In genomic region chr10:77082453-77082852, GRCm38 (mm10) we compare ENCODE assay signal across 9 mouse cellular contexts. TPM values are rescaled to one million over a fixed set of nuclear protein-coding genes. Genes with fewer than 3 reads are reported as not detected.
DNase-seq lines count a peak whose midpoint lies in the region; ATAC-seq and TF ChIP-seq lines count a peak whose summit lies in the region.
"Had no signal": no experiment of that assay in that cellular context is flagged by ENCODE, and none has a peak within 500 bp of the region (broad histone marks: within the 10 kb centered on the region; RNA-seq: fewer than 3 reads in every experiment).

No protein-coding gene starts in this region.

- 23% methylated on average over 3 of the region's 3 CpGs for WGBS in liver, postnatal 0 days (ENCODE audit: insufficient replicate concordance)

- no peaks in the 10 kb centered on the region; a peak in 2 of 4 replicates for H3K27me3 ChIP-seq in MEL (ENCODE audit: control insufficient read depth in 1 of 2, insufficient read depth in 2 of 2, low read length in 2 of 2)
- H3K27me3 ChIP-seq in liver, postnatal 0 days (ENCODE audit: insufficient read depth, low read length): no peaks in the 10 kb centered on the region
- H3K27me3 ChIP-seq: heart, embryonic 13.5 days had no signal

- DNase-seq in 3134 (ENCODE audit: extremely low read depth, insufficient read length, low spot score) (peak; percentile 78), MEL (ENCODE audit: low read depth, low spot score) (peak; percentile 77)
- peak; percentile 71 for DNase-seq in cerebellum, adult 11-12 months
- DNase-seq in frontal cortex, adult 2 months (ENCODE audit: extremely low spot score in 1 of 2, low spot score in 1 of 2): peak; percentile 31 to 90
- DNase-seq in kidney, postnatal 25 days: peak; percentile 85 to 88
- DNase-seq in liver, postnatal 0 days: peak; percentile 78
- DNase-seq in retina, adult 2 months (ENCODE audit: low read depth, low spot score): peak; percentile 54
- peak; percentile 82 for DNase-seq in thymus, postnatal 14 days

- no peaks in the 10 kb centered on the region for H3K9me3 ChIP-seq in MEL (replicated peaks; ENCODE audit: insufficient read depth, low read length)
- H3K9me3 ChIP-seq in liver, postnatal 0 days (ENCODE audit: low read length): no peaks in the 10 kb centered on the region
- H3K9me3 ChIP-seq: heart, embryonic 13.5 days had no signal

- TF ChIP-seq CTCF in MEL (IDR thresholded peaks at IDR 0.05 in 2 of 3, conservative IDR thresholded peaks at IDR 0.05 in 1 of 3; ENCODE audit: control insufficient read depth in 1 of 3, insufficient read depth in 1 of 3, low read depth in 2 of 3, low read length in 3 of 3, poor library complexity in 1 of 3, severe bottlenecking in 1 of 3): peak; percentile 94 to 96 (median 96)
- peak; percentile 97 for TF ChIP-seq CTCF in liver, postnatal 0 days (IDR thresholded peaks at IDR 0.05; ENCODE audit: low read depth)

- TF ChIP-seq RAD21 in MEL (IDR thresholded peaks at IDR 0.05; ENCODE audit: low read depth, low read length): peak; percentile 84

- ATAC-seq in liver, postnatal 0 days: peak; percentile 43; the same call in 1 of the 2 replicates

- TF ChIP-seq POLR2A in MEL (IDR thresholded peaks at IDR 0.05; ENCODE audit: control insufficient read depth in 1 of 2, insufficient read depth in 1 of 2, low read depth in 1 of 2, low read length in 2 of 2, poor library complexity in 1 of 2): no peak

- no peak overlapping the region for H3K9ac ChIP-seq in MEL (ENCODE audit: control insufficient read depth, low read depth, low read length, poor library complexity, severe bottlenecking)
- no peak overlapping the region for H3K9ac ChIP-seq in liver, postnatal 0 days (replicated peaks)
- H3K9ac ChIP-seq: heart, embryonic 13.5 days had no signal

- H3K27ac ChIP-seq in MEL (ENCODE audit: control insufficient read depth, low read depth, low read length): no peak overlapping the region
- H3K27ac ChIP-seq in liver, postnatal 0 days (ENCODE audit: low read depth): no peak overlapping the region
- H3K27ac ChIP-seq: heart, embryonic 13.5 days had no signal

- TF ChIP-seq EP300 in MEL (IDR thresholded peaks at IDR 0.05; ENCODE audit: low read depth in 1 of 2, low read length in 2 of 2): no peak
- no peak for TF ChIP-seq EP300 in liver, postnatal 0 days (IDR thresholded peaks at IDR 0.05; ENCODE audit: low read depth)

- H3K4me3 ChIP-seq in MEL (ENCODE audit: control insufficient read depth in 1 of 2, insufficient read depth in 1 of 2, low read depth in 2 of 2, low read length in 2 of 2): no peak overlapping the region
- H3K4me3 ChIP-seq in liver, postnatal 0 days (ENCODE audit: low read depth, low read length): no peak overlapping the region
- H3K4me3 ChIP-seq: heart, embryonic 13.5 days had no signal

- H3K4me1 ChIP-seq in MEL (ENCODE audit: control insufficient read depth in 1 of 2, insufficient read depth in 2 of 2, low read length in 2 of 2): no peaks in the 10 kb centered on the region
- no peaks in the 10 kb centered on the region for H3K4me1 ChIP-seq in liver, postnatal 0 days (ENCODE audit: insufficient read depth)
- H3K4me1 ChIP-seq: heart, embryonic 13.5 days had no signal

- no peaks in the 10 kb centered on the region for H3K79me2 ChIP-seq in MEL (ENCODE audit: control insufficient read depth, insufficient read depth, low read length, poor library complexity)

- H3K36me3 ChIP-seq in MEL (ENCODE audit: control insufficient read depth in 1 of 2, insufficient read depth in 2 of 2, low read length in 2 of 2): no peaks in the 10 kb centered on the region
- H3K36me3 ChIP-seq in liver, postnatal 0 days (replicated peaks; ENCODE audit: insufficient read depth, low read length): peaks cover 11% of the 10 kb centered on the region

- H3K4me2 ChIP-seq in liver, postnatal 0 days (ENCODE audit: low read depth, low read length): no peak overlapping the region
- H3K4me2 ChIP-seq: heart, embryonic 13.5 days had no signal

TF ChIP-seq in MEL, 35 proteins besides CTCF, POLR2A, EP300 and RAD21:
- TF ChIP-seq CHD2 (IDR thresholded peaks at IDR 0.05; ENCODE audit: low read length): no peak
- no peak for TF ChIP-seq TAL1 (IDR thresholded peaks at IDR 0.05; ENCODE audit: low read length)
- peak; percentile 54 for TF ChIP-seq MAX (IDR thresholded peaks at IDR 0.05; ENCODE audit: low read length)
- TF ChIP-seq CHD1 (IDR thresholded peaks at IDR 0.05; ENCODE audit: low read depth, low read length): no peak
- TF ChIP-seq ZC3H11A (IDR thresholded peaks at IDR 0.05; ENCODE audit: low read depth, low read length): peak; percentile 70
- 0 out of 2 replicates have a peak, but pooled peaks have one; percentile 38 for TF ChIP-seq MYC (IDR thresholded peaks at IDR 0.05; ENCODE audit: low read depth, low read length)
- peak; percentile 72 for TF ChIP-seq BHLHE40 (IDR thresholded peaks at IDR 0.05; ENCODE audit: borderline replicate concordance, low read depth, low read length)
- TF ChIP-seq SMC3 (IDR thresholded peaks at IDR 0.05; ENCODE audit: low read depth, low read length): peak; percentile 87
- no peak for TF ChIP-seq ETS1 (IDR thresholded peaks at IDR 0.05; ENCODE audit: low read depth, low read length)

RNA-seq across cellular contexts. Expression of gene Slc19a1, which starts 50.4 kb away (rescaled TPM):
- 57.7 and 65.3 TPM in 2 replicates for total RNA-seq in MEL (2012; rRNA removed)
- polyA plus RNA-seq in MEL (2012; ENCODE audit: insufficient read depth in 1 of 2, insufficient read length in 2 of 2, low read depth in 1 of 2, low replicate concordance in 2 of 2, missing spikeins in 1 of 2): 10 to 100 TPM in 1 of 2 experiments, not detected in 1; 86.4 TPM
- polyA plus RNA-seq in frontal cortex, adult 2 months (2012; rRNA removed): 31.0 and 32.6 TPM in 2 replicates
- polyA plus RNA-seq in liver, postnatal 0 days (2015; fragmentation: Nextera tagmentation; extraction: Ambion mirVana): 7.1 and 10.5 TPM in 2 replicates
